Mouse (Mus musculus): ENCODE measurements at regions not wholly inside any gene's neighbourhood (a gene's known extent, or its start where the extent isn't known, plus 50 kb on each side); places are given as distances from the start of the nearest gene placed in this dataset.

DNA sequence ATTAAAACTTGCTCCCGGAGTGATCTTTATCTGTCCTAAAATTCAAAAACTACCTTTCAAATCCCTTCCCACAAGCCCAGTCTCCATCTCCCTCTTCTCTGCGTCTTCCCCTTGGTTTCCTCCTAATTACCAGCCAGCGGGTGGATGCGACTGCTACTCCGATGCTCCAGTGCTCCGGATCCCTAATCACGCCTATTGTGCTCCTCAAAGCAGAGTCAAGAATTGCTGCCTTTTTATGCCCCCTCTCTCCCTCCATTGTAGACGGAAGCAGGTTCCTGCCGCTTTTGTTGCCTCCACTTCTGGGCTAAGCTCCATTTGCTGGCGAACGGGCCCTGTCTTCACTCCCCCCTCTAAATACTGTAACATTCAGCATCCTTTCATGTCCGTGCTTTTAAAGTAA is 214.0 kb upstream of the Prox1 start:
- H3K4me3 ChIP-seq (ENCODE audit: low read depth, low read length): no peak overlapping the region
- H3K27ac ChIP-seq (ENCODE audit: low read depth, low read length): no peak overlapping the region
- H3K4me2 ChIP-seq: no peak overlapping the region
- ATAC-seq (replicated peaks; ENCODE audit: insufficient number of reproducible peaks, low FRiP score, low TSS enrichment): no peak
- 83% methylated on average over 12 of the region's 12 CpGs for WGBS (ENCODE audit: insufficient replicate concordance)
- H3K27me3 ChIP-seq (ENCODE audit: control insufficient read depth, insufficient read depth, low read length): 0 out of 2 replicates have a peak, but pooled peaks cover 4% of the 10 kb centered on the region
- H3K9ac ChIP-seq (ENCODE audit: low read depth, low read length): no peak overlapping the region
- no peaks in the 10 kb centered on the region for H3K9me3 ChIP-seq (replicated peaks; ENCODE audit: control insufficient read depth, low read length)
- no peaks in the 10 kb centered on the region for H3K36me3 ChIP-seq (ENCODE audit: control insufficient read depth, insufficient read depth, low read length)
- no peaks in the 10 kb centered on the region for H3K4me1 ChIP-seq (ENCODE audit: control insufficient read depth, insufficient read depth, low read length)

DNA sequence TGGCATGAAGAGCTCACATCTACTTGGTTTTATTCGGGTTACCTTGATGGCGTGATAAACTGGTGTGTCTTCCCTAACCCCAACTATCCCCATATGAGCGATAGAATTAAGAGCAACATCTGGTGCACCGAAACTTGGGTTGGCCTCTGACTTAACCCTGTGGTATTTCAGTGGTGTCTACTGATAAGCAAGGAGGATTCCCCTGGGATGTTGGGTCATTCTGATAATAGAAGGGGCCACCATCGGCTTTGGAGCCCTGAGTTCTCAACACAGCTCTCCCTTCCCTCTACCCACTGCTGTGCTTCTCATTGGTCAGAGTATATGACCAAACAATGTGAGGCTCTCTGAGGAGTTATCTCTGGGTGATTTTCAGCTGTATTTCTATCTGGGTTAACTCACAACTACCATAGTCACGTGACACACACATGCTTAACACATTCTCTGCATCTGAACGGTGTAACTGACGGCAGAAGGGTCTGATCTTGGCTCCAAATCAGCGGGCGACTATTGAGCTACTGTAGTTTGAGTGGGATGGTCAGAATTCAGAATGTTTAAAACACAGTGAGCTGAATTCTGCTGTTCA is 212.8 kb upstream of the Prox1 start:
- Histone ChIP-seq H3K9ac (ENCODE audit: low read depth, low read length) (no peak overlapping the region), H3K36me3 (ENCODE audit: control insufficient read depth, insufficient read depth, low read length) (no peaks in the 10 kb centered on the region), H3K27ac (ENCODE audit: low read depth, low read length) (no peak overlapping the region), H3K4me1 (ENCODE audit: control insufficient read depth, insufficient read depth, low read length) (no peaks in the 10 kb centered on the region), H3K4me3 (ENCODE audit: low read depth, low read length) (no peak overlapping the region), H3K4me2 (no peak overlapping the region), H3K27me3 (ENCODE audit: control insufficient read depth, insufficient read depth, low read length) (0 out of 2 replicates have a peak, but pooled peaks cover 4% of the 10 kb centered on the region), H3K9me3 (replicated peaks; ENCODE audit: control insufficient read depth, low read length) (no peaks in the 10 kb centered on the region)
- no peak for ATAC-seq (replicated peaks; ENCODE audit: insufficient number of reproducible peaks, low FRiP score, low TSS enrichment)
- WGBS (ENCODE audit: insufficient replicate concordance): 56% methylated on average over 10 of the region's 10 CpGs

DNA sequence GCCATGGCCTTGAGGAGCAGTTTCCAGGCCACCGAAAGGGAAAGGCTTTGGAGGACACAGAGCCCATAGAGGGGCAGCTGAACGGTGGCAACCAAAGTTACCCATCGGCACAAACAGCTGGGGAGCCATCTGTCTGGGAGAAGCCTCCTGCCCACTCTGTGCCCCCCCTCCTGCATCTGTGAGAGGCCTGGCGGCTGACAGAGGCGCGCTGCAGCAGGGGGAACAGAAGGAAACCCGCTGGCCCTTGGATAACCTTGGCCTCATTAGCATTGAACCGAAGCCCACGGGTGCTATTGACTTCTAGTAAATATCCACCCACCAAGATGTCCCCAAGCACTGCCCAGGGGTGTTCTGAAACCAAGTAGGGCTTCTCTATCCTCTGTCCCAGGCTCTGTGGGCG is 209.6 kb upstream of the Prox1 start:
- Histone ChIP-seq H3K4me1 (ENCODE audit: control insufficient read depth, insufficient read depth, low read length) (no peaks in the 10 kb centered on the region), H3K4me3 (ENCODE audit: low read depth, low read length) (no peak overlapping the region), H3K27me3 (ENCODE audit: control insufficient read depth, insufficient read depth, low read length) (0 out of 2 replicates have a peak, but pooled peaks cover 2% of the 10 kb centered on the region), H3K27ac (ENCODE audit: low read depth, low read length) (no peak overlapping the region), H3K9me3 (replicated peaks; ENCODE audit: control insufficient read depth, low read length) (no peaks in the 10 kb centered on the region), H3K9ac (ENCODE audit: low read depth, low read length) (no peak overlapping the region), H3K36me3 (ENCODE audit: control insufficient read depth, insufficient read depth, low read length) (no peaks in the 10 kb centered on the region), H3K4me2 (no peak overlapping the region)
- 66% methylated on average over 10 of the region's 10 CpGs for WGBS (ENCODE audit: insufficient replicate concordance)
- ATAC-seq (replicated peaks; ENCODE audit: insufficient number of reproducible peaks, low FRiP score, low TSS enrichment): no peak

DNA sequence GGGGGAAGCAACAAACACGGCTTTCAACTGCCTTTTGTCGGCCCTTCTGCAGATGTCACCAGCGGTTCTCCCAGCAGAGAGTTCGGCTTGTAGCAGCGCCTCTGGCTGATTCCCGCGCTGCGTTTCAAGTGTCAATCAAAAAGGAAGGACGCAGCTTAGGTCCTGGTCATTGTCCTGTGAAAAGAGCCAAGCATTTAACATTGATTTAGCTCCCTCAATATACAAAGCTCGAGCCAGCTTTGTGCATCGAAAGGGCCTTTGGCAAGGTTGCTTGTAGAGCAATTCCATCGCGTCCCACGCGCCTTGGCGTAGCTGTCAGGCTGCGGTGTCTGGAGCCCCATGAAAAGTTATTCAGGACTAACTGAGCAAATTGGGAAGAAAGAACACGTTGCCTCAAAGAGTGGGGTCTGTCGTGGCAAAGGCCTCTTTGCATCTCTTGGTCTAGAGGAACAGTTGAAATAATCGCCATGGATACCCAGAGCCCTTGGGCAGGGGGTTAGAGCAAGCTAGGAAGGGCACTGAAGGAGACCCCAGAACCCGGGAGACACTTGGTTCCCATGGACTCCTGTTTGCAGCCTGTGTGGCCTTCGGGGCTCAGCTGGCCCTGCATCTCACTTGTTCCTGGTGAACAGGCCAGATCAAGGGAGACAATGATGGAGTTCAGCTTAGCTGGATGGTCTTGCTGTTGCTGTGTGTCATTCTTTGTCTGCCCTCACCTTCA is 204.8 kb upstream of the Prox1 start:
- Histone ChIP-seq H3K4me1 (ENCODE audit: control insufficient read depth, insufficient read depth, low read length) (no peaks in the 10 kb centered on the region), H3K27me3 (ENCODE audit: control insufficient read depth, insufficient read depth, low read length) (0 out of 2 replicates have a peak, but pooled peaks cover 5% of the 10 kb centered on the region), H3K9me3 (replicated peaks; ENCODE audit: control insufficient read depth, low read length) (no peaks in the 10 kb centered on the region), H3K36me3 (ENCODE audit: control insufficient read depth, insufficient read depth, low read length) (no peaks in the 10 kb centered on the region), H3K9ac (ENCODE audit: low read depth, low read length) (no peak overlapping the region), H3K4me3 (ENCODE audit: low read depth, low read length) (no peak overlapping the region), H3K27ac (ENCODE audit: low read depth, low read length) (no peak overlapping the region), H3K4me2 (no peak overlapping the region)
- no peak for ATAC-seq (replicated peaks; ENCODE audit: insufficient number of reproducible peaks, low FRiP score, low TSS enrichment)
- WGBS (ENCODE audit: insufficient replicate concordance): 60% methylated on average over 22 of the region's 22 CpGs

DNA sequence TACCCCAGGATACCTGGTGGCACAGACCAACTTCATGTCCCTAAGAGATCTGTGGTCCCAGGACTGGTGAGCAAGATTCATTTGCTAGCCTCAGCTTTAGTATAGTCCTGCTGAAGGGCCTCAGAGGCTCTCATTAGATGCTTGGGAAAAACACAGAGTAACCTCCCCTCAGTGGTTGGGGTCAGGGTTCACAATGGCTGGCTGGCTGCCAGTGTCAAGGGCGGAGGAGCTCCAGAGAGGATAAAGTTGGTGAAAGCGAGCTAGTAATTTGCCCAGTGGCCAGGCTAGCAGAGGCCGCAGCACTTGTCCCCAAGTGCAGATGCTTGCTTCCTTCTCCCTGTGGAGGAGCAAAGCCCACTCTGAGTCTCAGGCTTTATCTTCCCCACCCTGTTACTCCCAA is 203.8 kb upstream of the Prox1 start:
- H3K4me1 ChIP-seq (ENCODE audit: control insufficient read depth, insufficient read depth, low read length): no peaks in the 10 kb centered on the region
- no peak overlapping the region for H3K4me2 ChIP-seq
- no peak overlapping the region for H3K27ac ChIP-seq (ENCODE audit: low read depth, low read length)
- no peak for ATAC-seq (replicated peaks; ENCODE audit: insufficient number of reproducible peaks, low FRiP score, low TSS enrichment)
- 47% methylated on average over 3 of the region's 3 CpGs for WGBS (ENCODE audit: insufficient replicate concordance)
- H3K27me3 ChIP-seq (ENCODE audit: control insufficient read depth, insufficient read depth, low read length): 0 out of 2 replicates have a peak, but pooled peaks cover 3% of the 10 kb centered on the region
- no peaks in the 10 kb centered on the region for H3K9me3 ChIP-seq (replicated peaks; ENCODE audit: control insufficient read depth, low read length)
- no peaks in the 10 kb centered on the region for H3K36me3 ChIP-seq (ENCODE audit: control insufficient read depth, insufficient read depth, low read length)
- H3K4me3 ChIP-seq (ENCODE audit: low read depth, low read length): no peak overlapping the region
- H3K9ac ChIP-seq (ENCODE audit: low read depth, low read length): no peak overlapping the region

DNA sequence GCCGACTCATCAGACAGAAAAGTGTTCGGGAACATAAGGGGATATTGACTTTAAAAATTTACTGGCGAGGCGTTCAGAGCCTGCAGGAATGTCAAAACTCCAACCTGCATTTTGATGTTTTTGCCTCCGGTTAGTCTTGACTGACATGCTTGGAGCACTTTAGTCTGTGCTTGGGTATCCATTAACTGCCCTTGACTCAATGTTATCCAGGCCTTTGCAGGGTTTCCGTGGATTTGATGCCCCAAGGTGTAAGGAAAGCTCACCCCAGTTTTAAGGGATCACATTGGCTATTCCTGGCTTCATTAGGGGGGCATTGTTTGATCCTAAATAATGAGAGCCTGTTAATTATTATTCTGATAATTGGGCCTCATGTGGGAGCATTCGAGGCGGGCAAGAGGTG is 196.1 kb upstream of the Prox1 start:
- no peak overlapping the region for H3K9ac ChIP-seq (ENCODE audit: low read depth, low read length)
- H3K9me3 ChIP-seq (replicated peaks; ENCODE audit: control insufficient read depth, low read length): no peaks in the 10 kb centered on the region
- H3K4me2 ChIP-seq: no peak overlapping the region
- WGBS (ENCODE audit: insufficient replicate concordance): 75% methylated on average over 8 of the region's 8 CpGs
- H3K27me3 ChIP-seq (ENCODE audit: control insufficient read depth, insufficient read depth, low read length): no peaks in the 10 kb centered on the region
- no peak for ATAC-seq (replicated peaks; ENCODE audit: insufficient number of reproducible peaks, low FRiP score, low TSS enrichment)
- H3K4me3 ChIP-seq (ENCODE audit: low read depth, low read length): no peak overlapping the region
- H3K36me3 ChIP-seq (ENCODE audit: control insufficient read depth, insufficient read depth, low read length): no peaks in the 10 kb centered on the region
- H3K27ac ChIP-seq (ENCODE audit: low read depth, low read length): no peak overlapping the region
- no peaks in the 10 kb centered on the region for H3K4me1 ChIP-seq (ENCODE audit: control insufficient read depth, insufficient read depth, low read length)

DNA sequence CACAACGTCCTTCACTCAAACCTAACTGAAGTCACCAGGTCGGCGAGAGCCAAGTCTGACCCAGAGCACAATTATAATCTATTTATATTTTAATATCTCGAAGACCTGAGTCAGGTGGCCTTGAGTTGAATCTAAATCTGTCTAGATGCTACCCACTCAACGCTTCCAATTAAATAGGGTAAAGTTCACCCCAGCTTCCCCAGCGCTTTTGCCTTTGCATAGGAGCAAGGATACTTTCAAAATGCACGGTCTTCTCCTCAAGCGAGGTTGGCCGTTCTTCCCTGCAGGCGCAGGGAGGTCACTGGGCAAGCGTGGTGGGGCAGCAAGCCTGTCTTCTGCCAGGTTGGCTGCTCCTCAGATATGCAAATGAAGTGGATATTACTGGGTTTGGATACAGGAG is 194.6 kb upstream of the Prox1 start:
- Histone ChIP-seq H3K4me2 (no peak overlapping the region), H3K27ac (ENCODE audit: low read depth, low read length) (no peak overlapping the region)

DNA sequence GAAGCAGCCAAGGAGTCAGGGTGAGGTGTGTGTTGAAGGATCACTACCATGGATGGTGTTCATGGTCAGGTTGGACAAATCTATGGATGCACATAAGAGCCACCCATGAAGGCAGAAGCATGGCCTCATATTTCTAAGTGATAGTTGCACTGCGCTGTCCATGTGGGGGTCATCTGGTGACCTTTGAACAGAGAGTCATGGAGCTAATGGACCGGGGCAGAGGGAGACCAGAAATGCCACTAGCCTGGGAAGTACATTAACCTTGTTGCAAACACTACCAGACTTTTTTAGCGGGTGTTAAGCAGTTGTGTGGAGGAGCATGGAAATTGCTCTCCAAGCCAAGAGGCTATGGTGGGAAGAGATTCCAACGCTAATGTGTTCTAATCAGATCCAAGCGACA is 190.1 kb upstream of the Prox1 start:
- ATAC-seq (replicated peaks; ENCODE audit: insufficient number of reproducible peaks, low FRiP score, low TSS enrichment): no peak
- no peak overlapping the region for H3K27ac ChIP-seq (ENCODE audit: low read depth, low read length)
- no peak overlapping the region for H3K9ac ChIP-seq (ENCODE audit: low read depth, low read length)
- no peaks in the 10 kb centered on the region for H3K36me3 ChIP-seq (ENCODE audit: control insufficient read depth, insufficient read depth, low read length)
- H3K4me1 ChIP-seq (ENCODE audit: control insufficient read depth, insufficient read depth, low read length): no peaks in the 10 kb centered on the region
- 85% methylated on average over 5 of the region's 5 CpGs for WGBS (ENCODE audit: insufficient replicate concordance)
- H3K27me3 ChIP-seq (ENCODE audit: control insufficient read depth, insufficient read depth, low read length): no peaks in the 10 kb centered on the region
- no peak overlapping the region for H3K4me3 ChIP-seq (ENCODE audit: low read depth, low read length)
- no peaks in the 10 kb centered on the region for H3K9me3 ChIP-seq (replicated peaks; ENCODE audit: control insufficient read depth, low read length)
- H3K4me2 ChIP-seq: no peak overlapping the region

More for the DNA sequence above, 194.6 kb upstream of the Prox1 start:
- ATAC-seq (replicated peaks; ENCODE audit: insufficient number of reproducible peaks, low FRiP score, low TSS enrichment): no peak
- H3K36me3 ChIP-seq (ENCODE audit: control insufficient read depth, insufficient read depth, low read length): no peaks in the 10 kb centered on the region
- 84% methylated on average over 11 of the region's 11 CpGs for WGBS (ENCODE audit: insufficient replicate concordance)
- H3K9me3 ChIP-seq (replicated peaks; ENCODE audit: control insufficient read depth, low read length): no peaks in the 10 kb centered on the region
- no peak overlapping the region for H3K9ac ChIP-seq (ENCODE audit: low read depth, low read length)
- H3K4me3 ChIP-seq (ENCODE audit: low read depth, low read length): no peak overlapping the region
- no peaks in the 10 kb centered on the region for H3K27me3 ChIP-seq (ENCODE audit: control insufficient read depth, insufficient read depth, low read length)
- no peaks in the 10 kb centered on the region for H3K4me1 ChIP-seq (ENCODE audit: control insufficient read depth, insufficient read depth, low read length)

DNA sequence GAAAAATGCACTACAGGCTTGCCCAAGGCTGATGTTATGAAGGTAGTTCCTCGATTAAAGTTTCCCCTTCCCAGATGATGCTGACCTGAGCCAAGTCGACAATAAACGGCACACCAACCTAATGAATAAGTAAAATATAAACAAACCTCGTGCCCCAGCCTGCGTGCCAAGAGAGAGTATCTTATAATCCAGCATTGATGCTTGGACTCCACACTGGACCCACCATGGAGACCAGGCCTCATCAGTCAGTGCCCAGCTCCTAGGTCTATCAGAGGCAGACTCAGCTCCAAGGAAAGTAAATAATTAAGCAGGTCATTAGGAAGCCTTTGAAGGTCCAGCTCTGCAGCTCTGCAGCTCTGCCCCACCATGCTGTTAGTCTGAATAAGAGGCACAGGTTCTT is 187.3 kb upstream of the Prox1 start:
- Histone ChIP-seq H3K36me3 (ENCODE audit: control insufficient read depth, insufficient read depth, low read length) (no peaks in the 10 kb centered on the region), H3K27ac (ENCODE audit: low read depth, low read length) (no peak overlapping the region), H3K4me1 (ENCODE audit: control insufficient read depth, insufficient read depth, low read length) (no peaks in the 10 kb centered on the region), H3K9ac (ENCODE audit: low read depth, low read length) (no peak overlapping the region), H3K4me2 (no peak overlapping the region), H3K27me3 (ENCODE audit: control insufficient read depth, insufficient read depth, low read length) (no peaks in the 10 kb centered on the region; the same call in 1 of the 2 replicates), H3K4me3 (ENCODE audit: low read depth, low read length) (no peak overlapping the region), H3K9me3 (replicated peaks; ENCODE audit: control insufficient read depth, low read length) (no peaks in the 10 kb centered on the region)
- WGBS (ENCODE audit: insufficient replicate concordance): 73% methylated on average over 5 of the region's 5 CpGs
- no peak for ATAC-seq (replicated peaks; ENCODE audit: insufficient number of reproducible peaks, low FRiP score, low TSS enrichment)
